Mouse (Mus musculus) CH12.LX (cell line): ENCODE data around the gene Mrpl54.

Experiments
- CTCF ChIP-seq, 2 experiments: IDR thresholded peaks in 1 of 2; conservative IDR thresholded peaks in 1 of 2; 2 replicates each; pipeline ENCODE4 v1.5.1; 2011 to 2012; ENCODE audit warnings: low read depth in 2 of 2, low read length in 2 of 2, improper control_type of control experiment in 1 of 2, inconsistent platforms in 1 of 2, mild to moderate bottlenecking in 1 of 2, moderate library complexity in 1 of 2
- PAX5 ChIP-seq: IDR thresholded peaks from 2 replicates; pipeline ENCODE4 v1.6.1; 2012; ENCODE audit warnings: low read length, inconsistent platforms, mixed read lengths
- POLR2AphosphoS2 ChIP-seq: IDR thresholded peaks from 2 replicates; pipeline ENCODE4 v1.6.1; 2011; ENCODE audit warnings: low read depth, low read length, improper control_type of control experiment
- ZNF384 ChIP-seq: IDR thresholded peaks from 2 replicates; pipeline ENCODE4 v1.6.1; 2012; ENCODE audit warnings: low read depth, low read length, improper control_type of control experiment, inconsistent platforms

GRCm38 (mm10) chr10:81289811-81290210 is 23.1 kb upstream of the Mrpl54 start:
- TF ChIP-seq POLR2AphosphoS2 (no peak), CTCF (conservative IDR thresholded peaks at IDR 0.05 in 1 of 2, IDR thresholded peaks at IDR 0.05 in 1 of 2; ENCODE audit: low read depth in 2 of 2, low read length in 2 of 2) (no peak), PAX5 (no peak), ZNF384 (no peak)
